Mouse (Mus musculus): ENCODE measurements at regions not wholly inside any gene's neighbourhood (a gene's known extent, or its start where the extent isn't known, plus 50 kb on each side); places are given as distances from the start of the nearest gene placed in this dataset.

- TF ChIP-seq CTCF (conservative IDR thresholded peaks at IDR 0.05; ENCODE audit: low read length): no peak
- TF ChIP-seq POU5F1 (IDR thresholded peaks at IDR 0.05; ENCODE audit: borderline replicate concordance, low read length): no peak
- TF ChIP-seq NANOG (IDR thresholded peaks at IDR 0.05; ENCODE audit: borderline replicate concordance, low read length): no peak
Measured at GRCm38 (mm10) chr13:80961985-80962617, 78.9 kb downstream of the Arrdc3 start.

Measured in E14TG2a.4 (cell line).